Mouse (Mus musculus): Measurements from ENCODE around the gene L2hgdh. TPM values are rescaled to one million over a fixed set of nuclear protein-coding genes. Genes with fewer than 3 reads are reported as not detected.
"Not testable (repeated sequence)": the region's sequence is repeated elsewhere in the genome, so short reads cannot be mapped to it uniquely, and the experiment has no call there.

L2hgdh gene
- polyA plus RNA-seq, 1 experiment from 2014 or later, result 11.8 TPM

DNA sequence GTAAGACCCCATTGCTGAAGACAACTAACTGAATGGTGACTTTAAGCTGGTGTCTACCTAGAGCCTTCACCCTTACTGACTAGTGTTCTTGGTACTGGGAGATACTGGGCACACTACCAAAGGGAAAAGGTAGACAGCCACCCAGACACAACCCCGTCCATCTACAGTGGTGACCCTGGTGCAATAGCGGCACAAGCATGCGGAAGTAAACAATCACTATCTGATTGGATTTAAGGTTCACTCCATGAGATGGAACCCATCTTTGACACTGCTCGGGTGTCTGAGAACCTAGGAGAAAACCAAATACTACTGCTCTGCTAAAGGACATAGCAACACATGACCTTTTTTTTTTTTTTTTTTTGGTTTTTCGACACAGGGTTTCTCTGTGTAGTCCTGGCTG lies 63.0 kb downstream of the L2hgdh start:
- H3K27me3 ChIP-seq, result no peaks in the 10 kb centered on the region
- no peak for ATAC-seq (ENCODE audit: insufficient read depth)
- no peaks in the 10 kb centered on the region for H3K9me3 ChIP-seq (replicated peaks)
- H3K4me2 ChIP-seq, result no peak overlapping the region
- no peaks in the 10 kb centered on the region for H3K36me3 ChIP-seq (replicated peaks)
- H3K27ac ChIP-seq (replicated peaks), result no peak overlapping the region
- WGBS (ENCODE audit: insufficient replicate concordance), result 75% methylated on average over 5 of the region's 5 CpGs
- no peak overlapping the region for H3K9ac ChIP-seq
- no peaks in the 10 kb centered on the region for H3K4me1 ChIP-seq (replicated peaks)
- H3K4me3 ChIP-seq (replicated peaks), result no peak overlapping the region

DNA sequence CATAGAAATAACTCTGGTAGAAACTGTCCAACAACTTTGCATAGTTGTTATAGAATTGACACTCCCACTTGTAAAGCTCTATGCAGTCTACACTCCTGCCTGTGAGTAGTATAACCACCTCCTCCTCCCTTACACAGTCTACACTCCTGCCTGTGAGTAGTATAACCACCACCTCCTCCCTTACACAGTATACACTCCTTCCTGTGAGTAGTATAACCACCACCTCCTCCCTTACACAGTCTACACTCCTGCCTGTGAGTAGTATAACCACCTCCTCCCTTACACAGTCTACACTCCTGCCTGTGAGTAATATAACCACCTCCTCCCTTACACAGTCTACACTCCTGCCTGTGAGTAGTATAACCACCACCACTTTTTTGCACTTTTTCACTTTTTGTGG lies 70.7 kb downstream of the L2hgdh start:
- peak; percentile 67 for ATAC-seq (ENCODE audit: insufficient read depth)

DNA sequence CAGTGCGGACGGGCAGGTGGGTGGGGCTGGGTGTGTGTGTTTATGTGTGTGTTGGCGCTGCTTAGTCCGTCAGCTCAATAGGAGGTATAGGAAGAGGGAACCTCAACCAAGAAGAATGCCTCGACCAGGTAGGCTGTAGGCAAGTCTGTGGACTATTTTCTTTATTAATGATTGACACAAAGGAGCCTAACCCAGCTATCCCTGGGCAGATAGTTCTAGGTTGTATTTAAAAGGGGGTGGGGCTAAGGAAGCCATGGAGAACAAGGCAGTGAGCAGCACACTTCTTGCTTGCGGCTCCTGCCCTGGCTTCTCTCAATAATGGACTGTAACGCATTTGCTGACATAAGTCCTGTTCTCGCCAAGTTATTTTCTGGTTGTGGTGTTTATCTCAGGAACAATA lies 75.2 kb downstream of the L2hgdh start:
- ATAC-seq (ENCODE audit: insufficient read depth), result no peak
- no peak overlapping the region for H3K27ac ChIP-seq (replicated peaks)
- H3K4me2 ChIP-seq, result no peak overlapping the region
- peaks cover 10% of the 10 kb centered on the region; the same call in 1 of the 2 replicates for H3K4me1 ChIP-seq (replicated peaks)
- H3K36me3 ChIP-seq (replicated peaks), result peaks cover 24% of the 10 kb centered on the region
- 64% methylated on average over 8 of the region's 8 CpGs for WGBS (ENCODE audit: insufficient replicate concordance)
- no peak overlapping the region for H3K4me3 ChIP-seq (replicated peaks)
- no peak overlapping the region for H3K9ac ChIP-seq
- no peaks in the 10 kb centered on the region for H3K9me3 ChIP-seq (replicated peaks)
- no peaks in the 10 kb centered on the region for H3K27me3 ChIP-seq

More for the DNA sequence above, 70.7 kb downstream of the L2hgdh start:
- H3K27me3 ChIP-seq; H3K9me3 ChIP-seq (replicated peaks); H3K27ac ChIP-seq (replicated peaks); H3K4me3 ChIP-seq (replicated peaks); H3K9ac ChIP-seq; H3K4me2 ChIP-seq; H3K4me1 ChIP-seq (replicated peaks); H3K36me3 ChIP-seq (replicated peaks): not testable (repeated sequence)

DNA sequence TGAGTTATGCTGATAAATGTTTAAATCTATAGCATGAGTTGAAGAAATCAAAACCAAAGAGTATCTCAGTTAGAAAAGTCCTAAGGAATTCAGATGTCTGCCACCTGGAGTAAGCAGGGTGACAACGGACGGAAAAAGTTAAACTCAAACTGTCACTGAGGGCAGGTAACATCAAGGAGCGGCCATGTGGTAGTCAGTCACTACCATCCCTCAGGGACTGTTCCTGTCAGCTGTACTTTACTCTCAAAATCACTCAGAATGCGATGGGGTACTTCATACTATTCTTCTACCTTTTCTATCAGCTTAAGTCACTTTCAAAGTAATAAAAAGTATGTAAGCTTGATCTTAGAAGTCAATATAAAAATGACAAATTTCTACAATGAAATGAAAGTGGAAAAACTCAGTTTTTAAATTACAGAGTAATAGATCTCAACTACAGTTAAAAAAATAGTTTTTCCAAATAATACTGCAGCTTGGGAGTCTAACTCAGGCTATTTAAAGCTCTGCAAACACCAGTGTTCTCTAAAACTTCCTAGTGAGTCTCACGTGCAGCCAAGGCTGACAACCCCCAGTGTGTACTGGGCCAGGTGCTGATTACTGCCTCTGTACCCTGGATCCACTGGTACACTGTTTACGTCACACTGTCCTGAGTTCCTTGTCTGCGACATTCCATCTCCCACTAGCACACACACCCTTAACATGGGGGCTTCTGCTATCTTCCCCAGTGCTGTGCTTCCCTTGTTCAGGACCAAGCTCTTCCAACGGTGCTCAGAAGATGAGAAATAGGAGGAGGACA lies 78.7 kb downstream of the L2hgdh start:
- Histone ChIP-seq H3K36me3 (replicated peaks) (peaks cover 17% of the 10 kb centered on the region), H3K9ac (no peak overlapping the region), H3K27ac (replicated peaks) (no peak overlapping the region), H3K9me3 (replicated peaks) (no peaks in the 10 kb centered on the region), H3K4me1 (replicated peaks) (peaks cover 10% of the 10 kb centered on the region; the same call in 1 of the 2 replicates), H3K27me3 (no peaks in the 10 kb centered on the region), H3K4me3 (replicated peaks) (no peak overlapping the region), H3K4me2 (no peak overlapping the region)
- ATAC-seq (ENCODE audit: insufficient read depth), result peak; percentile 64; the same call in 1 of the 2 replicates
- 67% methylated on average over 8 of the region's 8 CpGs for WGBS (ENCODE audit: insufficient replicate concordance)

DNA sequence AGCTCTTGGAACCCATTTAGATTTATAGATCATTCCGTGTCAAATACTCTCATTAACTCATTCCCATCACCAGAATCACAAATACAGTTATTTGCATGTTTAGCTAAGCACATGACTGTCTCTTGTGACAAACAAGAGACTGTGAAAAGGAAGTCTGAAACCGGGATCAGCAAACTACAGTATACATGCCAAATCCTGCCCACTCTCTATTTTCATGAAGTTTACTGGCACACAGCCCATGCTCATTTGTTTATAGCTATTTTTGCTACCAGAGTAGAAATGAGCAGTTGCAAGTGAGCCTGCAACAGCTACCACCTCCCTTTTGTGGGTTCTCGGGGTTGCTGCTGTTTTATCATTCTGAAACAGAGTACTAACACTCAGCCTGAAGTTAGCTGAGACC lies 79.8 kb downstream of the L2hgdh start:
- no peak for ATAC-seq (ENCODE audit: insufficient read depth)
- 62% methylated on average over 3 of the region's 3 CpGs for WGBS (ENCODE audit: insufficient replicate concordance)
- no peak overlapping the region for H3K9ac ChIP-seq
- no peaks in the 10 kb centered on the region for H3K9me3 ChIP-seq (replicated peaks)
- H3K27ac ChIP-seq (replicated peaks), result no peak overlapping the region
- no peak overlapping the region for H3K4me2 ChIP-seq
- peaks cover 23% of the 10 kb centered on the region for H3K36me3 ChIP-seq (replicated peaks)
- peaks cover 10% of the 10 kb centered on the region; the same call in 1 of the 2 replicates for H3K4me1 ChIP-seq (replicated peaks)
- H3K4me3 ChIP-seq (replicated peaks), result no peak overlapping the region
- H3K27me3 ChIP-seq, result no peaks in the 10 kb centered on the region

DNA sequence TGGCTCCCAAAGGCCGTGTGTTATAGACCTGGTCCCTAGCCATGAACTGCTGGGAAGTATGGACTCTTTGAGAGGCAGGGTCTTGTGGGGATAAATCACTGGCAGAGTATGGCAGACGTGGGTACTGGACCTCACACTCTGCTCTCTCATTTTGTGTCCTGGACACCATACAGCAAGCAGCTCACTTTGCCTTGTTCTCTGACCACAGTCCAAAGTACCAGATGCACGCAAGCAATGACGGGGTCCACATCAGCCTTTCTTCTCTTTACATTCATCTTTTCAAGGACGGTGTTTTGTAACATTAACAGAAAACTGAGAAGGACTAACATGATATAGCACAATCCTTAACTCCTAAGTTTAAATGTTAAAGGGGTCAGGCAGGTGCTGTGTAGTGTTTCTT lies 81.8 kb downstream of the L2hgdh start:
- peaks cover 27% of the 10 kb centered on the region for H3K36me3 ChIP-seq (replicated peaks)
- H3K9me3 ChIP-seq (replicated peaks), result no peaks in the 10 kb centered on the region
- H3K4me3 ChIP-seq (replicated peaks), result no peak overlapping the region
- no peak overlapping the region for H3K27ac ChIP-seq (replicated peaks)
- no peak for ATAC-seq (ENCODE audit: insufficient read depth)
- WGBS (ENCODE audit: insufficient replicate concordance), result 66% methylated on average over 5 of the region's 5 CpGs
- peaks cover 10% of the 10 kb centered on the region; the same call in 1 of the 2 replicates for H3K4me1 ChIP-seq (replicated peaks)
- H3K27me3 ChIP-seq, result no peaks in the 10 kb centered on the region
- H3K9ac ChIP-seq, result no peak overlapping the region
- no peak overlapping the region for H3K4me2 ChIP-seq

MicroRNAs within 50 kb of the gene (microRNA counts, 519-probe panel; counts per million panel counts)
- not detected for microRNA mmu-miR-681

Small RNA genes lying within 50 kb of the gene (microRNA-seq; reads per million reads assigned to microRNA genes)
- gene Mir681, result not detected

Other genes with a start within 250 kb of the L2hgdh start
- 11.4 and 12.8 TPM in 2 replicates for gene Vcpkmt, start 141.8 kb downstream of the L2hgdh start, polyA plus RNA-seq (2015; fragmentation: Nextera tagmentation; extraction: Ambion mirVana)
- 3.3 and 4.0 TPM in 2 replicates for gene Sos2, start 43.0 kb downstream of the L2hgdh start, polyA plus RNA-seq (2015; fragmentation: Nextera tagmentation; extraction: Ambion mirVana)
- gene Atp5s, start 77 bp upstream of the L2hgdh start, polyA plus RNA-seq (2015; fragmentation: Nextera tagmentation; extraction: Ambion mirVana), result 16.8 and 18.2 TPM in 2 replicates
- 1.5 and 1.7 TPM in 2 replicates for gene Cdkl1, start 66.4 kb upstream of the L2hgdh start, polyA plus RNA-seq (2015; fragmentation: Nextera tagmentation; extraction: Ambion mirVana)
- 0.91 and 1.5 TPM in 2 replicates for gene Atl1, start 167.7 kb upstream of the L2hgdh start, polyA plus RNA-seq (2015; fragmentation: Nextera tagmentation; extraction: Ambion mirVana)
- 25.9 and 28.3 TPM in 2 replicates for gene Map4k5, start 168.3 kb upstream of the L2hgdh start, polyA plus RNA-seq (2015; fragmentation: Nextera tagmentation; extraction: Ambion mirVana)